In genomic region chr6:137613903-137614302, GRCm38 (mm10) we compare ENCODE assay signal across 9 mouse cellular contexts. TPM values are rescaled to one million over a fixed set of nuclear protein-coding genes. Genes with fewer than 3 reads are reported as not detected.
A peak's percentile ranks its signal among the peaks of the same experiment; 100 is the strongest.
DNase-seq lines count a peak whose midpoint lies in the region; ATAC-seq lines count a peak whose summit lies in the region.
"Had no signal": no experiment of that assay in that cellular context is flagged by ENCODE, and none has a peak within 500 bp of the region (broad histone marks: within the 10 kb centered on the region; RNA-seq: fewer than 3 reads in every experiment).

No protein-coding gene starts in this region.

- no peak overlapping the region for H3K4me3 ChIP-seq in forebrain, embryonic 14.5 days (ENCODE audit: low read depth, low read length)
- no peak overlapping the region for H3K4me3 ChIP-seq in forebrain, embryonic 12.5 days (replicated peaks)
- H3K4me3 ChIP-seq in kidney, embryonic 16.5 days (ENCODE audit: low read length), result no peak overlapping the region
- H3K4me3 ChIP-seq: midbrain, embryonic 12.5 days had no signal

- DNase-seq in forebrain, embryonic 14.5 days (ENCODE audit: low spot score), result peak; percentile 24
- peak; percentile 66 for DNase-seq in 3T3-L1 (ENCODE audit: low read depth, low spot score)
- peak; percentile 38 for DNase-seq in gastrocnemius, postnatal 10 days
- DNase-seq in thymus, postnatal 0 days (ENCODE audit: low spot score), result no peak
- DNase-seq in Muller cell, postnatal 12 days (ENCODE audit: inconsistent ontology term), result no peak
- no peak for DNase-seq in cerebellum, adult 8-10 months

- 45% methylated on average over 4 of the region's 4 CpGs for WGBS in forebrain, embryonic 14.5 days
- WGBS in forebrain, embryonic 12.5 days, result 45% methylated on average over 4 of the region's 4 CpGs
- WGBS in kidney, embryonic 16.5 days, result 42% methylated on average over 4 of the region's 4 CpGs

- H3K4me1 ChIP-seq in forebrain, embryonic 14.5 days (ENCODE audit: control insufficient read depth, insufficient read depth, low read length), result no peaks in the 10 kb centered on the region
- peaks cover 5% of the 10 kb centered on the region; the same call in 1 of the 2 replicates for H3K4me1 ChIP-seq in forebrain, embryonic 12.5 days
- no peaks in the 10 kb centered on the region for H3K4me1 ChIP-seq in kidney, embryonic 16.5 days (ENCODE audit: insufficient read depth, low read length)

- H3K27ac ChIP-seq in forebrain, embryonic 14.5 days (ENCODE audit: low read depth, low read length), result no peak overlapping the region
- H3K27ac ChIP-seq in forebrain, embryonic 12.5 days, result no peak overlapping the region
- no peak overlapping the region for H3K27ac ChIP-seq in kidney, embryonic 16.5 days (ENCODE audit: low read length)
- H3K27ac ChIP-seq: midbrain, embryonic 12.5 days had no signal

- no peak for ATAC-seq in forebrain, embryonic 14.5 days
- ATAC-seq in forebrain, embryonic 12.5 days (ENCODE audit: low FRiP score), result no peak
- peak; percentile 54; the same call in 1 of the 2 replicates for ATAC-seq in kidney, embryonic 16.5 days (ENCODE audit: low FRiP score, low TSS enrichment)

- no peaks in the 10 kb centered on the region for H3K9me3 ChIP-seq in forebrain, embryonic 14.5 days (replicated peaks; ENCODE audit: control insufficient read depth, low read length)
- no peaks in the 10 kb centered on the region for H3K9me3 ChIP-seq in forebrain, embryonic 12.5 days
- no peaks in the 10 kb centered on the region for H3K9me3 ChIP-seq in kidney, embryonic 16.5 days (ENCODE audit: low read length)
- H3K9me3 ChIP-seq: midbrain, embryonic 12.5 days had no signal

- H3K9ac ChIP-seq in forebrain, embryonic 14.5 days (ENCODE audit: low read length), result no peak overlapping the region
- no peak overlapping the region for H3K9ac ChIP-seq in forebrain, embryonic 12.5 days
- H3K9ac ChIP-seq in kidney, embryonic 16.5 days (replicated peaks; ENCODE audit: low read length), result no peak overlapping the region
- H3K9ac ChIP-seq: midbrain, embryonic 12.5 days had no signal

- no peak overlapping the region for H3K4me2 ChIP-seq in forebrain, embryonic 14.5 days (ENCODE audit: low read length)
- H3K4me2 ChIP-seq in forebrain, embryonic 12.5 days, result no peak overlapping the region
- no peak overlapping the region for H3K4me2 ChIP-seq in kidney, embryonic 16.5 days (replicated peaks; ENCODE audit: low read depth, low read length)
- H3K4me2 ChIP-seq: midbrain, embryonic 12.5 days had no signal

- no peaks in the 10 kb centered on the region for H3K36me3 ChIP-seq in forebrain, embryonic 14.5 days (ENCODE audit: control insufficient read depth, insufficient read depth, low read length)
- no peaks in the 10 kb centered on the region for H3K36me3 ChIP-seq in forebrain, embryonic 12.5 days (replicated peaks)
- H3K36me3 ChIP-seq in kidney, embryonic 16.5 days (ENCODE audit: insufficient read depth, low read length), result no peaks in the 10 kb centered on the region
- H3K36me3 ChIP-seq: midbrain, embryonic 12.5 days had no signal

- H3K27me3 ChIP-seq in forebrain, embryonic 14.5 days (replicated peaks; ENCODE audit: control insufficient read depth, insufficient read depth, low read length), result no peaks in the 10 kb centered on the region
- H3K27me3 ChIP-seq in forebrain, embryonic 12.5 days, result no peaks in the 10 kb centered on the region
- H3K27me3 ChIP-seq in kidney, embryonic 16.5 days (ENCODE audit: insufficient read depth, low read length), result no peaks in the 10 kb centered on the region
- H3K27me3 ChIP-seq: midbrain, embryonic 12.5 days had no signal

RNA-seq across cellular contexts. Expression of gene Eps8, which starts 40.8 kb away (rescaled TPM):
- 11.4 and 14.3 TPM in 2 replicates for polyA plus RNA-seq in forebrain, embryonic 14.5 days (2014; fragmentation: Nextera tagmentation; extraction: Ambion mirVana)
- polyA plus RNA-seq in forebrain, embryonic 12.5 days (2016; fragmentation: Nextera tagmentation; extraction: Ambion mirVana), result 8.0 and 9.9 TPM in 2 replicates
- total RNA-seq in gastrocnemius, postnatal 10 days (2021), result 10 to 100 TPM; 11.4 to 14.7 TPM
- 42.0 and 43.0 TPM in 2 replicates for polyA plus RNA-seq in kidney, embryonic 16.5 days (2015; fragmentation: Nextera tagmentation; extraction: Ambion mirVana)
- 7.4 and 8.4 TPM in 2 replicates for polyA plus RNA-seq in thymus, postnatal 0 days (2015; fragmentation: Nextera tagmentation; extraction: Ambion mirVana)

Comparison
In these comparisons a context has a peak if more than half of its experiments do, and no peak if none do; other contexts are left out.
1. DNase-seq: peak in forebrain, embryonic 14.5 days (single experiment), 3T3-L1 (single experiment) and gastrocnemius, postnatal 10 days (single experiment); none in thymus, postnatal 0 days (single experiment), Muller cell, postnatal 12 days (single experiment) and cerebellum, adult 8-10 months (single experiment).